Mouse (Mus musculus) myocyte (in vitro differentiated cells): ENCODE data around the gene Fkbp5. TPM values are rescaled to one million over a fixed set of nuclear protein-coding genes. Genes with fewer than 3 reads are reported as not detected.

Experiments
- H3K27me3 ChIP-seq: one replicate; pipeline ENCODE4 v1.6.1; 2011; ENCODE audit not compliant: control insufficient read depth, insufficient read depth, insufficient read length
- H3K36me3 ChIP-seq: one replicate; pipeline ENCODE4 v1.6.1; 2011; ENCODE audit not compliant: control insufficient read depth, insufficient read depth
- H3K4me2 ChIP-seq: one replicate; pipeline ENCODE4 v1.6.1; 2011; ENCODE audit warnings: low read depth, control low read depth
- H3K4me3 ChIP-seq: one replicate; pipeline ENCODE4 v1.5.1; 2011; ENCODE audit warnings: mild to moderate bottlenecking, control low read depth, moderate library complexity
- H3K79me2 ChIP-seq: one replicate; pipeline ENCODE4 v1.6.1; 2011; ENCODE audit not compliant: control insufficient read depth, insufficient read depth
- H3ac ChIP-seq: one replicate; pipeline ENCODE4 v1.6.1; 2011; ENCODE audit not compliant: control insufficient read depth, insufficient read length
- CEBPB ChIP-seq: IDR thresholded peaks from 2 replicates; pipeline ENCODE4 v1.6.1; 2011; ENCODE audit warnings: mild to moderate bottlenecking, moderate library complexity; ENCODE audit not compliant: poor library complexity, insufficient read depth, severe bottlenecking
- E2F4 ChIP-seq: IDR thresholded peaks from one replicate; pipeline ENCODE4 v1.6.1; 2011; ENCODE audit warnings: mild to moderate bottlenecking, control low read depth, moderate library complexity; ENCODE audit not compliant: insufficient read depth
- MAX ChIP-seq: IDR thresholded peaks from one replicate; pipeline ENCODE4 v1.6.1; 2011; ENCODE audit warnings: low read depth, mild to moderate bottlenecking, control low read depth
- MYOD1 ChIP-seq, 3 experiments: IDR thresholded peaks; one replicate each; pipeline ENCODE4 v1.6.1; 2011; ENCODE audit warnings: control low read depth in 2 of 3, low read depth in 2 of 3, mild to moderate bottlenecking in 2 of 3, moderate library complexity in 1 of 3; ENCODE audit not compliant: insufficient read length in 2 of 3, control insufficient read depth in 1 of 3
- MYOG ChIP-seq, 3 experiments: IDR thresholded peaks; one replicate each; pipeline ENCODE4 v1.6.1; 2011; ENCODE audit warnings: control low read depth in 2 of 3, low read depth in 2 of 3, mild to moderate bottlenecking in 2 of 3; ENCODE audit not compliant: insufficient read length in 2 of 3, control insufficient read depth in 1 of 3, insufficient read depth in 1 of 3
- POLR2A ChIP-seq: IDR thresholded peaks from one replicate; pipeline ENCODE4 v1.6.1; 2011; ENCODE audit warnings: low read depth, mild to moderate bottlenecking, control low read depth, moderate library complexity; ENCODE audit not compliant: insufficient read length
- POLR2AphosphoS2 ChIP-seq: IDR thresholded peaks from one replicate; pipeline ENCODE4 v1.6.1; 2011; ENCODE audit warnings: low read depth, control low read depth; ENCODE audit not compliant: insufficient read length
- REST ChIP-seq: IDR thresholded peaks from one replicate; pipeline ENCODE4 v1.6.1; 2011; ENCODE audit warnings: mild to moderate bottlenecking, control low read depth, moderate library complexity; ENCODE audit not compliant: insufficient read depth, insufficient read length
- SRF ChIP-seq: IDR thresholded peaks from one replicate; pipeline ENCODE4 v1.6.1; 2011; ENCODE audit warnings: low read depth; ENCODE audit not compliant: control insufficient read depth, insufficient read length
- TCF12 ChIP-seq: IDR thresholded peaks from one replicate; pipeline ENCODE4 v1.6.1; 2011; ENCODE audit warnings: mild to moderate bottlenecking, control low read depth; ENCODE audit not compliant: poor library complexity, insufficient read depth, severe bottlenecking
- TCF3 ChIP-seq: IDR thresholded peaks from one replicate; pipeline ENCODE4 v1.6.1; 2011; ENCODE audit warnings: low read depth, control low read depth; ENCODE audit not compliant: insufficient read length
- USF1 ChIP-seq: IDR thresholded peaks from one replicate; pipeline ENCODE4 v1.6.1; 2011; ENCODE audit warnings: low read depth, mild to moderate bottlenecking, control low read depth, moderate library complexity
- polyA plus RNA-seq: library from polyadenylated mRNA; unstranded; fragments of >200 nt; fragmentation: generic; extraction: Trizol; gene quantifications from one replicate; pipeline ENCODE4 v1.2.1, GENCODE M21; 2012; ENCODE audit warnings: missing spikeins

Gene Fkbp5
- polyA plus RNA-seq, 1 experiment = 11.6 TPM

GRCm38 (mm10) chr17:28472696-28473095 lies 44.6 kb downstream of the Fkbp5 start:
- no peaks in the 10 kb centered on the region for H3K36me3 ChIP-seq
- no peaks in the 10 kb centered on the region for H3K27me3 ChIP-seq
- peaks cover 5% of the 10 kb centered on the region for H3K79me2 ChIP-seq
- TF ChIP-seq TCF12 = no peak
- H3K4me3 ChIP-seq = no peak overlapping the region
- H3K4me2 ChIP-seq = no peak overlapping the region
- H3ac ChIP-seq = no peak overlapping the region

DNA sequence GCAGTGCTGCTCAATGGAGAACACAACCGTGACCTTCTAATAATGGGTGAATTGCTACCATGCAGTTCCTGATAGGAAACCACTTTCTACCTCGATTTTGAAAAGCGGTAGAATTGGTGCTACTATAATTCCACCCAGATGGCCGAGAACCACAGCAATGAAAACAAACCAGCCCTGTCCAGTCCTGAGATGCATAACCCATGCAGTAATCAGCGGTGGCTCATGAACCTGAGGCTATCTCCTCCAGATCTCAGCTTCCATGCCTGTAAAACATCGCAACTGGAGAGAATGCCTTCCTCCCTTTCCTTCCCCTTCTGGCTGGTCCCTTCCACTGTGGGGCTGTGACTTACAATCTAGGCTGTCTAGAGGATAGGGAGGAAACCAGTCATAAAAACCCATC lies 46.5 kb downstream of the Fkbp5 start:
- Histone ChIP-seq H3K4me2 (peak overlapping the region; percentile 75), H3K27me3 (no peaks in the 10 kb centered on the region), H3K36me3 (no peaks in the 10 kb centered on the region), H3K4me3 (no peak overlapping the region), H3ac (no peak overlapping the region), H3K79me2 (peaks cover 6% of the 10 kb centered on the region)
- no peak for TF ChIP-seq E2F4

DNA sequence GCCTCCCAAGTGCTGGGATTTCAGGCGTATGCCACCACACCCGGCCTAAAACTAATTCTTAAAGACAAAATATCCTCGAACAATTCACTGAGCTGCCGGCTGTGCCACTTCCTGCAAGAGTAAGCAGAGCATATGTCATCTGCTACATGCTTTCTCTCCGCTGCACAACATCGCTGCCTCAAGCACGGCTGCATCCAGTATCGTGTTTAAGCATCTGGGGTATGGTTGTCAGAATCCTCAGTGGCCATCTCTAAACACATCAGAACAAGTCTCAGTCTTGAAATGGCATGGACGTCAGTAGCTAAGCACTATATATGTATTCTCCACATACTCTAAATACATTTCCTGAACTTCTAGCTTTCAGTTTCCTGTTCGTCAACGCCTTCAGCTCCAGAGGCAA lies 49.6 kb downstream of the Fkbp5 start:
- H3K4me3 ChIP-seq = no peak overlapping the region
- TF ChIP-seq TCF3 (no peak), CEBPB (no peak), MAX (no peak), REST (no peak), MYOD1 (IDR thresholded peaks at IDR 0.05; ENCODE audit: control insufficient read depth in 1 of 3, insufficient read length in 2 of 3, low read depth in 2 of 3) (no peak), MYOG (IDR thresholded peaks at IDR 0.05; ENCODE audit: control insufficient read depth in 1 of 3, insufficient read depth in 1 of 3, insufficient read length in 2 of 3, low read depth in 2 of 3) (no peak), SRF (no peak), E2F4 (no peak), POLR2A (no peak), USF1 (no peak), TCF12 (no peak)
- H3K4me2 ChIP-seq = no peak overlapping the region

DNA sequence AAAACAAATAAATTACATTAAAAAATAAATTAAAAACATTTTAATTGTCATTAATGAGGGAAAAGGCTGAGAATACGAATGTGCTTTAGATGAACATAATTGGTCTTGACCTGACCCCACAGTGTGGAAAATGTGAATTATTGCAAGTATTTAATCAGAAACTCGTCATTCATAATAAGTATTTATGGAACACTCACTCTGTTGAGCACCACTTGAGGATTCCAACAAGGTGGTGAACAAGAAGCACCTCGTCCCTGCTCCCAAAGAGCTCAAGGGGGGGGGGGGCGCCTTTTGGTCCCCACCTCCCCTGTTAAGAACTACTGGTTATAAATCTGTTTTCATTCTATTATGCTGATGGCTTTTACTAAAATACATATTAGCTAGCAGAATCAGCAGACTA lies 51.4 kb downstream of the Fkbp5 start:
- TF ChIP-seq TCF12 = no peak
- TF ChIP-seq TCF3 = no peak
- no peak for TF ChIP-seq USF1
- TF ChIP-seq REST = no peak
- TF ChIP-seq MYOD1 (IDR thresholded peaks at IDR 0.05; ENCODE audit: control insufficient read depth in 1 of 3, insufficient read length in 2 of 3, low read depth in 2 of 3) = no peak
- TF ChIP-seq E2F4 = no peak
- TF ChIP-seq POLR2A = no peak
- TF ChIP-seq CEBPB = no peak
- TF ChIP-seq MAX = no peak
- Histone ChIP-seq H3K79me2 (peaks cover 6% of the 10 kb centered on the region), H3K4me2 (no peak overlapping the region), H3ac (no peak overlapping the region), H3K36me3 (no peaks in the 10 kb centered on the region), H3K27me3 (no peaks in the 10 kb centered on the region), H3K4me3 (no peak overlapping the region)

More for the DNA sequence above, 49.6 kb downstream of the Fkbp5 start:
- no peak overlapping the region for H3ac ChIP-seq
- peaks cover 6% of the 10 kb centered on the region for H3K79me2 ChIP-seq
- no peaks in the 10 kb centered on the region for H3K36me3 ChIP-seq
- no peaks in the 10 kb centered on the region for H3K27me3 ChIP-seq

- no peak overlapping the region for H3ac ChIP-seq
- TF ChIP-seq POLR2A (no peak), MYOD1 (IDR thresholded peaks at IDR 0.05; ENCODE audit: control insufficient read depth in 1 of 3, insufficient read length in 2 of 3, low read depth in 2 of 3) (peak in 1 of 3 experiments; percentile 32)
- H3K36me3 ChIP-seq = no peaks in the 10 kb centered on the region
- no peaks in the 10 kb centered on the region for H3K27me3 ChIP-seq
- peak overlapping the region; percentile 79 for H3K4me2 ChIP-seq
- peaks cover 6% of the 10 kb centered on the region for H3K79me2 ChIP-seq
- no peak overlapping the region for H3K4me3 ChIP-seq
These were observed 53.5 kb downstream of the Fkbp5 start for GRCm38 (mm10) chr17:28463701-28464443.

DNA sequence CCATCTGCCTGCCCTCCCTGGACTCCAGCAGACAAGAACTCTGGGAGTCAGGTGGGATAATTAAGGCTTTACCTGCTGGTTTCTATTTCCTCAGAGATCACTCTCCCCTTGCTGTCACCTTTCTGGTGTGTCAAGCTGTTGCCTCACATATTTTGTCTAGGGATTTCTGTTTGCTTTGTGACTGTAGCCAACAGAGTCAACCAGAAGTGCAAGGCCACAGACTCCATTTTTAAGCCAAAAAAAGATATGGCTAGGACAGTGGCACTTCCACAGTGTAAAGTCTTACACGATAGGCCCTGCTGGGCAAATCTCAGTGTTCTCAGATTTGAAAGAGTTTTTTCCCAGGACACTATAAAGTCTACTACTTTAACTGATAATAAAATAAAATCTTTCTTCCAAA lies 56.9 kb downstream of the Fkbp5 start:
- Histone ChIP-seq H3K4me2 (no peak overlapping the region), H3K27me3 (no peaks in the 10 kb centered on the region), H3K4me3 (no peak overlapping the region), H3K79me2 (no peaks in the 10 kb centered on the region), H3ac (no peak overlapping the region), H3K36me3 (no peaks in the 10 kb centered on the region)
- TF ChIP-seq POLR2A = no peak
- no peak for TF ChIP-seq TCF3
- TF ChIP-seq E2F4 = no peak
- TF ChIP-seq POLR2AphosphoS2 = no peak
- no peak for TF ChIP-seq MAX
- TF ChIP-seq MYOG (IDR thresholded peaks at IDR 0.05; ENCODE audit: control insufficient read depth in 1 of 3, insufficient read depth in 1 of 3, insufficient read length in 2 of 3, low read depth in 2 of 3) = no peak
- TF ChIP-seq REST = no peak
- TF ChIP-seq MYOD1 (IDR thresholded peaks at IDR 0.05; ENCODE audit: control insufficient read depth in 1 of 3, insufficient read length in 2 of 3, low read depth in 2 of 3) = no peak
- TF ChIP-seq SRF = no peak
- no peak for TF ChIP-seq CEBPB
- TF ChIP-seq USF1 = no peak
- no peak for TF ChIP-seq TCF12
